ENCODE assay signal across 11 mouse cellular contexts in genomic region chr4:117409144-117410048, GRCm38 (mm10).
DNase-seq lines count a peak whose midpoint lies in the region; ATAC-seq and TF ChIP-seq lines count a peak whose summit lies in the region.
"Had no signal": no experiment of that assay in that cellular context is flagged by ENCODE, and none has a peak within 500 bp of the region (broad histone marks: within the 10 kb centered on the region; RNA-seq: fewer than 3 reads in every experiment).

No protein-coding gene starts in this region.

- peaks cover 86% of the 10 kb centered on the region for H3K27me3 ChIP-seq in forebrain, embryonic 12.5 days
- H3K27me3 ChIP-seq in neural tube, embryonic 13.5 days, result peaks cover 97% of the 10 kb centered on the region
- H3K27me3 ChIP-seq: CH12.LX had no signal

- peak overlapping the region; percentile 36 for H3K4me2 ChIP-seq in forebrain, embryonic 12.5 days
- H3K4me2 ChIP-seq in neural tube, embryonic 13.5 days, result no peak overlapping the region

- H3K36me3 ChIP-seq in forebrain, embryonic 12.5 days (replicated peaks), result no peaks in the 10 kb centered on the region
- no peaks in the 10 kb centered on the region for H3K36me3 ChIP-seq in neural tube, embryonic 13.5 days

- 22% methylated on average over 14 of the region's 14 CpGs for WGBS in forebrain, embryonic 12.5 days
- WGBS in neural tube, embryonic 13.5 days, result 25% methylated on average over 14 of the region's 14 CpGs

- peak; percentile 77 for DNase-seq in layer of hippocampus, adult 11-12 months (ENCODE audit: low spot score)
- DNase-seq in layer of hippocampus, postnatal 25 days (ENCODE audit: extremely low spot score in 1 of 2, low spot score in 1 of 2), result no peak
- DNase-seq in left cerebral cortex, adult 2 months (ENCODE audit: extremely low spot score in 1 of 2, low spot score in 2 of 2), result peak; percentile 15 to 33
- DNase-seq in gastrocnemius, adult 18-20 months (ENCODE audit: low spot score), result no peak
- no peak for DNase-seq in Muller cell, postnatal 12 days (ENCODE audit: inconsistent ontology term)
- DNase-seq in gastrocnemius, adult 2 months, result no peak
- DNase-seq: gastrocnemius, postnatal 25 days; kidney, adult 2 months had no signal

- peak; percentile 57 for ATAC-seq in forebrain, embryonic 12.5 days (ENCODE audit: low FRiP score)
- ATAC-seq in neural tube, embryonic 13.5 days (ENCODE audit: low read depth), result peak; percentile 49; the same call in 1 of the 2 replicates

- peaks cover 66% of the 10 kb centered on the region for H3K4me1 ChIP-seq in forebrain, embryonic 12.5 days
- H3K4me1 ChIP-seq in neural tube, embryonic 13.5 days (replicated peaks), result peaks cover 43% of the 10 kb centered on the region

- H3K9ac ChIP-seq in forebrain, embryonic 12.5 days, result no peak overlapping the region
- no peak overlapping the region for H3K9ac ChIP-seq in neural tube, embryonic 13.5 days

- no peaks in the 10 kb centered on the region for H3K9me3 ChIP-seq in forebrain, embryonic 12.5 days
- no peaks in the 10 kb centered on the region for H3K9me3 ChIP-seq in neural tube, embryonic 13.5 days

- no peak for TF ChIP-seq CTCF in left cerebral cortex, adult 2 months (IDR thresholded peaks at IDR 0.05)
- no peak for TF ChIP-seq CTCF in gastrocnemius, adult 2 months (IDR thresholded peaks at IDR 0.05)

- H3K4me3 ChIP-seq in forebrain, embryonic 12.5 days (replicated peaks), result no peak overlapping the region
- no peak overlapping the region for H3K4me3 ChIP-seq in left cerebral cortex, adult 2 months
- no peak overlapping the region for H3K4me3 ChIP-seq in neural tube, embryonic 13.5 days
- H3K4me3 ChIP-seq in gastrocnemius, adult 2 months, result no peak overlapping the region

- 0 out of 2 replicates have a peak overlapping the region, but pooled peaks have one; percentile 37 for H3K27ac ChIP-seq in forebrain, embryonic 12.5 days
- H3K27ac ChIP-seq in left cerebral cortex, adult 2 months, result peak overlapping the region; percentile 19; the same call in 1 of the 2 replicates
- H3K27ac ChIP-seq in neural tube, embryonic 13.5 days (replicated peaks), result no peak overlapping the region
- H3K27ac ChIP-seq in gastrocnemius, adult 2 months, result no peak overlapping the region

- intact Hi-C loops in left cerebral cortex, adult 2 months (cut with DNase I), result loop anchor here (10.0 kb wide), 1 partner anchor 315 kb away; the partner anchor contains the start of gene Gm12845
- intact Hi-C loops in gastrocnemius, adult 2 months (cut with DNase I), result no loop called here

Comparison
In these comparisons a context has a peak if more than half of its experiments do, and no peak if none do; other contexts are left out.
1. DNase-seq: peak in layer of hippocampus, adult 11-12 months (single experiment) and left cerebral cortex, adult 2 months (2 of 2); none in layer of hippocampus, postnatal 25 days (0 of 2), gastrocnemius, adult 18-20 months (single experiment), Muller cell, postnatal 12 days (single experiment) and gastrocnemius, adult 2 months (single experiment).
2. H3K27ac ChIP-seq: peak in forebrain, embryonic 12.5 days (single experiment) and left cerebral cortex, adult 2 months (single experiment); none in neural tube, embryonic 13.5 days (single experiment) and gastrocnemius, adult 2 months (single experiment).